Mouse (Mus musculus) kidney, embryonic 14.5 days (tissue): Measurements from ENCODE around the gene Them7. TPM values are rescaled to one million over a fixed set of nuclear protein-coding genes. Genes with fewer than 3 reads are reported as not detected.

Source experiments
- ATAC-seq: fragments of 200-750 bp; cut with Nextera tagmentation; 2 replicates; pipeline ENCODE4 v1.8.0; 2017; ENCODE audit warnings: moderate number of reproducible peaks, mild to moderate bottlenecking, moderate TSS enrichment, moderate library complexity; ENCODE audit not compliant: low FRiP score, low TSS enrichment
- H3K27ac ChIP-seq: fragments of 300-500 bp; sonication (generic); 2 replicates; pipeline ENCODE4 v1.5.1; 2014; ENCODE audit warnings: low read depth, mild to moderate bottlenecking, low read length, moderate library complexity, mixed read lengths
- H3K27me3 ChIP-seq: fragments of 300-500 bp; sonication (generic); 2 replicates; pipeline ENCODE4 v1.6.1; 2014; ENCODE audit warnings: mild to moderate bottlenecking, low read length; ENCODE audit not compliant: control insufficient read depth, insufficient read depth
- H3K36me3 ChIP-seq: fragments of 300-500 bp; sonication (generic); 2 replicates; pipeline ENCODE4 v1.6.1; 2014; ENCODE audit warnings: low read length, mixed read lengths; ENCODE audit not compliant: control insufficient read depth, insufficient read depth
- H3K4me1 ChIP-seq: fragments of 300-500 bp; sonication (generic); 2 replicates; pipeline ENCODE4 v1.6.1; 2014; ENCODE audit warnings: low read length, mixed read lengths; ENCODE audit not compliant: control insufficient read depth, insufficient read depth
- H3K4me2 ChIP-seq: fragments of 300-500 bp; sonication (generic); replicated peaks from 2 replicates; pipeline ENCODE4 v1.6.1; 2014; ENCODE audit warnings: low read depth, mild to moderate bottlenecking, low read length
- H3K4me3 ChIP-seq: fragments of 300-500 bp; sonication (generic); 2 replicates; pipeline ENCODE4 v1.5.1; 2014; ENCODE audit warnings: mild to moderate bottlenecking, low read length
- H3K9ac ChIP-seq: fragments of 300-500 bp; sonication (generic); 2 replicates; pipeline ENCODE4 v1.6.1; 2014; ENCODE audit warnings: low read depth, mild to moderate bottlenecking, low read length, moderate library complexity
- H3K9me3 ChIP-seq: fragments of 300-500 bp; sonication (generic); 2 replicates; pipeline ENCODE4 v1.6.1; 2016; ENCODE audit warnings: low read length; ENCODE audit not compliant: control insufficient read depth
- WGBS: fragments of 180-500 bp; shearing (Covaris S2); extraction: QIAGEN DNeasy Blood & Tissue Kit; methylation state at CpG from one replicate; pipeline ENCODE4 v1.1.7; 2014; 5-methylcytosine and 5-hydroxymethylcytosine counted together
- polyA plus RNA-seq: library from polyadenylated mRNA; unstranded; fragments of >200 nt; fragmentation: Nextera tagmentation; extraction: Ambion mirVana; gene quantifications from 2 replicates; pipeline ENCODE4 v1.2.1, GENCODE M21; 2014

Gene Them7
- polyA plus RNA-seq, 1 experiment from 2014 or later: 0.89 TPM

DNA sequence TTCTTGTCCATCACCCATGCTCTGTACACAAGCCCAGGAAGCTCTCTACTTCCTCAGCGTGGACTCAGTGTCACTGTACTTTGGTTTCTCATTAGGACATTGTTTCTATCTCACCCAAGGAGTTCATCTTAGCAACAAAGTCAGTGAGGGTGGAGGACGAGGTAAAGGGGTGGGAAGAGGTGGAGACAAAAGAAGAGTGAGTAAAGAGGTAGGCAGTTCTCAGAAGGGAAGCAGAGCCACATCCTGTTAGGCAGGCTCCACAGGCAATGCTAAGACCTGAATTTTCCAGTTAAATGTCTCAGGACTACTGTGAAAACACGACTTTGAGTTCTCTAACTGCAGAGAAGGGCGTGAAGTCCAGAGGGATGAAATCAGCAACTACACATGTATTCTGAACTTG, 162.3 kb downstream of the Them7 start:
- H3K27ac ChIP-seq: no peak overlapping the region
- no peak overlapping the region for H3K9ac ChIP-seq
- ATAC-seq: no peak
- no peaks in the 10 kb centered on the region for H3K4me1 ChIP-seq
- no peaks in the 10 kb centered on the region for H3K9me3 ChIP-seq
- 93% methylated on average over 4 of the region's 4 CpGs for WGBS
- H3K4me3 ChIP-seq: no peak overlapping the region
- H3K4me2 ChIP-seq: no peak overlapping the region
- H3K27me3 ChIP-seq: no peaks in the 10 kb centered on the region
- H3K36me3 ChIP-seq: peaks cover 61% of the 10 kb centered on the region

DNA sequence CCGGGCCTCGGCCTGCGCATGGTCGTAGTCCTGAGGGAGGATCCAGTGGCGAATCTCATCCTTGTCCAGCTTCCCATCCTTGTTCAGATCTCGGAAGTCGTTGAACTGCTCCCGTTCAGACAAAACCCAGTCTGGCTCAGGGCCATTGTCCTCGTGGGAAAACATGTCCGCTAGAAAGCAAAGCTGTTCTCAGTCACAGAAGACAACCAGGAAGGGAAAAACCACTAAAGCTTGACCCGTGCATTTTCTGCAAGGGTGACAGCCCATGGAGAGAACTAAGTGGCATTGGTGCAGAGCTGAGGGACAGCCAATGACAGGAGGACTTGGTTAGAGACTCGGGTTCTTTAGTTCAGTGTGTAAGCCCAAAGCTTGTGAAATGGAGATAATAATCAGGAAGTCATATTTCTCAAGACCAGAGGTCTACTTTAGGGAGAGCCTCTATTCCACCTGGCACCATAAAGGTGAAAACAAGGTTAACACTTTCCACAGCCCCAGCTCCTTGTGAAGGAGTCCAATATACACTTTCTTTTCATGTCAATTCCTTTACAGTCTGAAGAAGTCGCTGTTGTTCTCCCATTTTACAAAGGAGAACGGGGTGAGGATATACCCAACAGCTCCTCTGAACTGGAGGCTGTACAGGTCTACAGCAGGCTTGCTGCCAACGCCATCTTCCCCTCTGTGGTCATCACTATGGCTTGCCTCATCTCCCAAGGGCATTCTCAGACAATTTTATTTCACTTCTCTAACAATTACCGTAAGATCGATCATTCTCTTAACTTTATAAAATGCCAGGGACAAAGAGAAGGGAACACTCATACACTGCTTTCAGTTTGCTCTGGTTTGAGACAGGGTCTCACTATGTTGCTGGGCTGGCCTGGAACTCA, 165.1 kb downstream of the Them7 start:
- peaks cover 89% of the 10 kb centered on the region for H3K36me3 ChIP-seq
- ATAC-seq: no peak
- H3K4me2 ChIP-seq: no peak overlapping the region
- H3K27me3 ChIP-seq: no peaks in the 10 kb centered on the region
- H3K4me1 ChIP-seq: no peaks in the 10 kb centered on the region
- H3K9ac ChIP-seq: no peak overlapping the region
- WGBS: 84% methylated on average over 17 of the region's 17 CpGs
- no peak overlapping the region for H3K4me3 ChIP-seq
- H3K9me3 ChIP-seq: no peaks in the 10 kb centered on the region
- no peak overlapping the region for H3K27ac ChIP-seq

DNA sequence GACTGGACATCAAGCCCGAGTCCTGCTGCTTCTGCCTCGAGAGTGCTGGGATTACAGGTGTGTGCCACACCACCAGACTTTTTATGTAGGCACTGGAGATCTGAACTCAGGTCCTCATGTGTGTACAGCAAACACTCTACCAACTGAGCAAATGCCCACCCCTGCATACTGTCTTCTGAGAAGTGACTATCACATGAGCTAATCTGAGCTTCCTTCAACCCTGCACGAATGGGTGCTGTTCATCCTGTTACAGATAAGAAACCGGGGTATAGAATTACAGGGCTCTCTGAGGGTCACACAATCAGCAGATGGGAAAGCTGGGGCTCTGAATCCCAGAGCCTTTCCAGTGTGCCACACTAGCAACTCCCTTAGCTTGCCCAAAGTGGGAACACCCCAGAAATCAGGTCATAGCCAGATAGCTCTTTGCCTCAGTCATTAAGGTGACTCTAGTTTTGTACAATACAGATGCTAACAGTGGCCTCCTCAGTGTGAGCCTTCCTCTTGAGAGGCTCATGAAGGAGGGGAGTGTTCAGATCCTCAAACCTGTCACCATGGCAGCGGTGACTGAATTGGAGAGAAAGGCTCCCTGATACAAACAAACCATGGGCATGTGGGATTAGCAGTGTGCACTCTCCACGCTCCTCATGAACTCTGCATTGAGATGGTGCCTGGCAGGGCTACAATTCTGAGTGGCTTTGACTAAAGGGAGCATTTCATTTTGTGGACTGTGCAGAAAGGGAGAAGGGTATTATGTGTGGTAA, 166.7 kb downstream of the Them7 start:
- Histone ChIP-seq H3K4me2 (no peak overlapping the region), H3K9me3 (no peaks in the 10 kb centered on the region), H3K4me3 (no peak overlapping the region), H3K9ac (no peak overlapping the region), H3K27ac (no peak overlapping the region), H3K36me3 (peaks cover 89% of the 10 kb centered on the region), H3K4me1 (no peaks in the 10 kb centered on the region), H3K27me3 (no peaks in the 10 kb centered on the region)
- 83% methylated on average over 6 of the region's 6 CpGs for WGBS
- ATAC-seq: no peak

DNA sequence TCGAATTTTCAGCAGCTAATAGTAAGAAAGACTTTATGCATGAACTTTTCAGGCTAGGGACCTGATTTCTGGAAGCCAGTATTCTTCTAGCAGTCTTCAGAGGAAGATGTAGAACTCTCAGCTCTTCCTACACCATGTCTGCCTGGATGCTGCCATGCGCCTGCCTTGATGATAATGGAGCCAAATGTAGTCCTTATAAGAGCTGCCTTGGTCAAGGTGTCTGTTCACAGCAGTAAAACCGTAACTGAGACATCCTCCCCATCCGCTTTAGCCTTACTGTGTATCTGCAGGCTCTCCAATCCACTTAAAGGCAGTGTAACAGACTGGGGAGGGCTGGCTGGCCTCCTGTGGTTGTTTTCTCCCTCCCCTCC, 167.3 kb downstream of the Them7 start:
- Histone ChIP-seq H3K4me1 (peaks cover 4% of the 10 kb centered on the region), H3K36me3 (peaks cover 83% of the 10 kb centered on the region), H3K9me3 (no peaks in the 10 kb centered on the region), H3K4me3 (no peak overlapping the region), H3K9ac (no peak overlapping the region), H3K4me2 (no peak overlapping the region), H3K27ac (no peak overlapping the region), H3K27me3 (no peaks in the 10 kb centered on the region)
- ATAC-seq: no peak
- 90% methylated on average over 4 of the region's 4 CpGs for WGBS

DNA sequence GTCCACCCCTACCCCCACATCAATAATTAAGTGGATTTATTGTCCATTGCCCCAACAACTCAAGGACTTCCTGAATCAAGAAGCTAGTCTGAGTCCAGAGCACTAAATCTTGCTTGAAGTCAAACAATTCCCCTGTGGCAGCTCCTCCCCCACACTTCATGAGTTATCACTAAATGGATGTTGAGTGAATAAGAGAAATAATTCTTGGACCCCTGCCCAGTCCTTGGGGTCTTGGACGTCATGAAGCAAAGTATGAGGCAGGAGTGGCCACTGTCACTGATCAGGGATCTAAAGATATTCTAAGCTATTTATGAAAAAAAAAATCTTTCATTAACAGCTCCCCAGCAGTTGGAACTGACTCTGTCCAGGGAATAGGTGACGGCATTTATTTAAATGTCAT, 168.4 kb downstream of the Them7 start:
- Histone ChIP-seq H3K27me3 (no peaks in the 10 kb centered on the region), H3K4me1 (peaks cover 15% of the 10 kb centered on the region), H3K4me2 (no peak overlapping the region), H3K9ac (no peak overlapping the region), H3K4me3 (no peak overlapping the region), H3K27ac (no peak overlapping the region), H3K9me3 (no peaks in the 10 kb centered on the region), H3K36me3 (peaks cover 73% of the 10 kb centered on the region)
- WGBS: 58% methylated on average over 2 of the region's 2 CpGs
- peak; percentile 28; the same call in 1 of the 2 replicates for ATAC-seq

DNA sequence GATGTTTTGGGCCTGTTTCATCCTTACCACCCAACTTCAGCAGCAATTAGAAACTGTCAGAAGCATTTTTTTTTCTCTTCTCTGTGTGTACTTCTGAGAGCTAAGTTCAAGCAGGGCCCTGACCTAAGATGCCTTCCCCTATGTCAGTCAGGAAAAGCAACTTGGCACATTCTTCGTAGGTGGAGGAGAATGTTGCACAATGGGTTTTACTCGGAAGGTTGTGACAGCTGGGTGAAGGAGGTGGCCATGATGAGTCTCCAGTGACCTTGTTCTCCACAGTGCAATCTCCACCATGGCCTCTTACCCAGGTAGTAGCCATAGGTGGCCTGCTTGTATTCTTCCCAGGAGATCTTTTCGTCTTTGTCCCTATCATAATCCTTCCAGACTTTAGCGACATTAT, 170.3 kb downstream of the Them7 start:
- H3K4me2 ChIP-seq: no peak overlapping the region
- ATAC-seq: no peak
- no peaks in the 10 kb centered on the region for H3K27me3 ChIP-seq
- H3K4me3 ChIP-seq: no peak overlapping the region
- WGBS: 95% methylated on average over 4 of the region's 4 CpGs
- H3K4me1 ChIP-seq: peaks cover 21% of the 10 kb centered on the region
- H3K36me3 ChIP-seq: peaks cover 55% of the 10 kb centered on the region
- H3K9me3 ChIP-seq: no peaks in the 10 kb centered on the region
- H3K27ac ChIP-seq: no peak overlapping the region
- H3K9ac ChIP-seq: no peak overlapping the region

DNA sequence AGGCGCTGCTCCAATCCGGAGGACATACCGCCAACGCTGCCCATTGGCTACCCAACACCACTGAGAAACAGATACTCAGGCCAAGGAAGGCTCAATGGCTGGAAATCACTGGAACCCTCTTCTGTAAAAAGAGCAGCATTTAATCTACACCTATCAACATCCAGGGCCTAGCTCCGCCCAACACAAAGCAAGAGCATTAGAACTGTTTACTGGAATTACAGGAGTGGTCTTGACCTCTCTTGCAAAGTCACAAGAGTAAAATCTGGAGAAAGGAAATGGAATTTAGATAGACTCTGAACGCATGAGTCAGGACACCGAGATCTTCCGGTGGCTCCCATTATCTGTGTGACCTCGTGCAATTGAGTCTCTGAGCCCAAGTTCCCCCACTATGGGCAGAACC, 171.9 kb downstream of the Them7 start:
- Histone ChIP-seq H3K9me3 (no peaks in the 10 kb centered on the region), H3K36me3 (peaks cover 40% of the 10 kb centered on the region), H3K27ac (no peak overlapping the region), H3K9ac (no peak overlapping the region), H3K27me3 (no peaks in the 10 kb centered on the region), H3K4me2 (no peak overlapping the region), H3K4me3 (no peak overlapping the region), H3K4me1 (peaks cover 21% of the 10 kb centered on the region)
- ATAC-seq: no peak
- WGBS: 89% methylated on average over 9 of the region's 9 CpGs

DNA sequence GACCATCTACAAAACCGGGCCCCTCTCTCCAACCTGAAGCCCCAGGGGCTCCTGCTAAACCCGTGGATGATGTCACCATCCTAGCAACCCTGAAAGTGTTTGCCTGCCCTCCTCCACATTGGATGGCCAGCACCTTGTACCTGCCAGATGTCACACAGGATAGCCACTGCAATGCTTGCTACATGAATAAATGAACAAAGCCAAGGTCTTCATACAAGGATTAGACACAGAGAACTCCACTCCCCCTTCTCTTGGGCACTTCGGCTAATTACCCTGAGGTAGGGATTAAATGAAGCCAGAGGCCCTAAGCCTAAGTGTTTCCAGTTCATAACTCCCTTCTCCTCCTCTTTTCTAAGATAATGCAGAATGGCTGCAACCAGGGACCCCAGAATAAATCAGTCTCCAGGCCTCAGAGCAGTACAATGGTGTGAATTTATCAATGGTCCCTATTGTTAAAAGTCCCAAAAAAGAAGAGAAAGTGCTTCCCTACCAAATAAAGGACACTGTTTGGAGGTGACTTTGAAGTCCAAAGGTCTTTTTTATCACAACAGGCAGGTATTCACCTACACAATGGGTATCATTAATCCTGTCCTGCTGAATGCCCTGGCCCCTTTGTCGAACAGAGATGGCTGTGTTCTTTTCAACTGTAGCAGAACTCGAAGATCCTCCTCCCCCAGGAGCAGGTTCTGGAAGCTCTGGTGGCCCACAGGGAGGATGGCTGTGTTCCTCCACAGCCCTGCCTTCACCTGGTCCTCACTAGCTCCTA, 173.5 kb downstream of the Them7 start:
- Histone ChIP-seq H3K9me3 (no peaks in the 10 kb centered on the region), H3K27me3 (no peaks in the 10 kb centered on the region), H3K4me3 (peak overlapping the region; percentile 85), H3K9ac (peak overlapping the region; percentile 96), H3K36me3 (peaks cover 24% of the 10 kb centered on the region), H3K4me1 (peaks cover 21% of the 10 kb centered on the region), H3K4me2 (peak overlapping the region; percentile 59), H3K27ac (peak overlapping the region; percentile 96; the same call in 1 of the 2 replicates)
- no peak for ATAC-seq
- 21% methylated on average over 5 of the region's 5 CpGs for WGBS
